Mouse (Mus musculus): Measurements from ENCODE around the gene Sorbs2.

- TF ChIP-seq POLR2A (IDR thresholded peaks at IDR 0.05; ENCODE audit: insufficient read length, low read depth) (no peak), MYOD1 (IDR thresholded peaks at IDR 0.05; ENCODE audit: control insufficient read depth in 1 of 3, insufficient read length in 2 of 3, low read depth in 2 of 3) (no peak), TCF12 (IDR thresholded peaks at IDR 0.05; ENCODE audit: insufficient read depth, poor library complexity, severe bottlenecking) (no peak), E2F4 (IDR thresholded peaks at IDR 0.05; ENCODE audit: insufficient read depth) (no peak), POLR2AphosphoS2 (IDR thresholded peaks at IDR 0.05; ENCODE audit: insufficient read length, low read depth) (no peak), CEBPB (IDR thresholded peaks at IDR 0.05; ENCODE audit: insufficient read depth, poor library complexity, severe bottlenecking) (no peak)
Observed at GRCm38 (mm10) chr8:45607012-45607411, 99.4 kb downstream of the Sorbs2 start.
